Mouse (Mus musculus) heart, adult 9 months (tissue): ENCODE measurements at regions not wholly inside any gene's neighbourhood (a gene's known extent, or its start where the extent isn't known, plus 50 kb on each side); places are given as distances from the start of the nearest gene placed in this dataset.
"Not testable (repeated sequence)": the region's sequence is repeated elsewhere in the genome, so short reads cannot be mapped to it uniquely, and the experiment has no call there.

Experiments used
- DNase-seq, 2 experiments: peaks; one replicate each; pipeline ENCODE4 v3.0.0; 2022; ENCODE audit warnings: low spot score in 2 of 2

DNA sequence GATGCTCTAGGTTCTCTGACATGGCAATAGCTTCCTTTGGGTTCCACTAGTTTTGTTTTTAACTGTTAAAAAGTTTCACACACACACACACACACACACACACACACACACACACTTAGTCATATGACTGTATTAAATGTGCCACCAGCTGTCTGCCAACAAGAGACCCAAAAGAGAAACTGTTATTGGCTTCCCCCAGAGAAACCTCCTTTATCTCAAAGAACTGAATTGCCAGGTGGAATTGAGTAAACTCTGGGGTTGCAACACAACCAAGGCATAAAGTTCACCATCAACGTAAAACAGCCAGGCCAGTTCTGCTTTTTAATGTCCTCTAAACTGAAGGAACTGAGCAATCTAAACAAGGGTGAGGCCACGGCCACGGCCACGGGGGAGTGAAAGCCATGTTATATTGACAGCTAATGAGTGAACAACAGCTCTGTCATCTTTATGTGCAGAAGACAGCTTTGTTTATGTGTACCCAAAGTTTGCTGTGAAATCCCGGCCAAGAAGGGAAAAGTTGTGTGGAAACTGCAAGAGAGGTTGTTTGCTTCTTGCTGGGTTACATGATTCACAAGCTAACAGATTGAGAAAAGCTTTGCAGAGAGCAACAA is 69.3 kb downstream of the Btg1 start:
- peak; percentile 10 to 11 for DNase-seq

DNA sequence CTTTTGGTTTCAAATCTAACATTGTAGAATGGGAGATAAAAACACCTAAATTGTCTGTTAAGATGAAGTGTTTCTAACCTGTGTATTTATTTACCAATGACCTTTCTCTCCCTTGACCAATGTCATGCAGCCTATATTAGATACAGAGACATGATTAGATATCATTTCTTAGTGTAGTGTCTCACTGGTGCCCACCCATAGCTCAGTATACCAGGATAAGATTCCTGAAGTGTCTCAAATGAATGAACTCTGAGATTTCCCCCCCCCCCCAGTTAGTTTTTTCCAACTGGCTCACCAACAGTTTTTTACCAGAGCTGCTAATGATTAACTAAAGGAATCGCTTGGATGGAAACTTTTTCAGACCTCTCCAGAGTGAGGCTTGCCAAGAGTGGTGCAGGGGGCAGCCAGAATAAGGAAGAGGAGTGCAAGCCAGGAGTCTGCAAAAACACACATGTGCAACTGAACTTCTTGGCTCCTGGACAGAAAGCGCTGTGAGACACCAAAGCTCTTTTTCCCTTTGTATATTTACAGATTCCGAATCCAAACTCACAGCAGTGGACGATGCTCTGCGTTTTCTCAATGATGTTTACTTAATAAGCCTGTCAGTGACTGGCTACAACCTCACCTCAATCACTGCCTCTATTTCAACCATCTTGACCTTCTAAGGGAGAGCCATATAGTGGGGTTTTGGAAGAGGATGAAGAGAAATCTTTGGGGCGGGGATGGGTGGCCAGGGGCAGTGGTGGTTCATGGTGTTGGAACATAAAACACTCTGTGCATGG is 70.0 kb downstream of the Btg1 start:
- DNase-seq = peak; percentile 40 to 61

DNA sequence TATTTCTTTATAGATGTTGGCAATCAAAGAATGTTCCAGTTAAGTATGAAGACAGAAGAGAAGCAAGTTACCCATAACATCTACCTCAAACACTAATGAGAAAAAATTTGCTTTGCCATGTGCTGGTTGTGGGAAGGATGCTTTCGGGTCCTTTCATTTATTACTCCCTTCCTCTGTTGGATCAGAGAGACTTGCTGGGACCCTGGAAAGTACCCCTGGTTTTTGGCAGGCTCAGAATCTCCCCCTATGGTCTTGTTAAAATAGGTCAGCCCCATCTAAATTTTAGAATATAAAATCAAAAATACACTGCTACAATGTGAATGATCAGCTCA is 70.6 kb downstream of the Btg1 start:
- no peak for DNase-seq

DNA sequence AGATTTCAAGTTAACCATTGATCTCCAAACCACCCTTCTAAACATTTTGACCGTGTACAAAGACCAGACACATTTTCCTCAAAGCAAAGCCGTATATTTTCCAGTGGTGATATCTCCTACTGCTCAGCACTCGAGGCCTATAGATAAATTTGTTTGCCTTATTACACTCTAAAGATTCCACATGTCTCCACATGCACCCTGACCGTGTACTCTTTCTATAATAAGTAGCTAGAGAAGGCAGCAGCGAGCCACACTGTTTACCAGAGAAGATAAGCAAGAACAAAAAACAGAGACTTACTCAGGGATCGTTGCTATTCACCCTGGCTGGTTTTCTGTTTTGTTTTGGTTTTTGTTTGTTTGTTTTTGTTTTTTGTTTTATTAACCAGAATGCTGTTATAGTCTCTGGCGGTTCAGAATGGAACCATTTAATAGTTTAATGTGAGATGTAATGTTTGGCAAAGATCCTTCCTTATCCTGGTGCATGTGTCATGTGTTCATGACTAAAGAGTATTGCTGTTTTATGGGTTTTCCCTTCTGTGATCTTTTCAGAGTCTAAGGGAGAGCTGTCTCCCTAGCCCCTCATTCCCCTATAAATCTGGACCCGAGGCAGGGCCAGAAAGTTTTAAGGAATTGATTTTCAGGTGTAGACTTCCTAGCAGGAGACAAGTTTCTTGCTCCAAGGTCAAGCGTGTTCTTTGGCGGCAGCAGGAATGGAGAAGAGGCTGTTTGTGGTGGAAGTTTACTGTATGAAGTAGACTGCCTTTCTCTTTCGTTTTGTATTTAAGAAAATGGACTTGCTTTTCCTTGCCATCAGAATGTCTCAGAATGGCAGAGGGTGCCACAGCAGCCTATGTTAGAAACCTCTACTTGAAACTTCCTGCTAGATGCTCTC is 73.4 kb downstream of the Btg1 start:
- no peak for DNase-seq

DNA sequence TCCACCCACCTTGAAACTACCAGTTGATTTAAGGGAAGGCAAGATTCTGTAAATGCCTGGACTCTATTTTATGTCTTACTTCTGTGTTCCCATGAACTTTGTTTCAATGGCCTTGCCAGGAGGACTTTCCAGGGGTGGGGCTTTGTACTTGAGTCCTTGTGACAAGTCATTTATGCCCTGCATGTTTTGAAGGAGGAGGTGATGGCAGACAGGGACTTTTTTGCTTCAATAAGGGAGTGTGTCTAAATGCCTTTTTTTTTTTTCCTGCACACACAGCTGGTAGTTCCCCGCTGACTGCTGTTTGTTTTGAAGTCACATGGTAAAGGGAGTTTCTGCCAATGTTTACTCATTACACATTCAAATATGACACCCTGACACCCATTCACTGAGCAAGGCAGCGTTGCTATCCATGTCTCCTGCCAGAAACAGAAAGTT is 74.1 kb downstream of the Btg1 start:
- DNase-seq = peak; percentile 14 to 31

DNA sequence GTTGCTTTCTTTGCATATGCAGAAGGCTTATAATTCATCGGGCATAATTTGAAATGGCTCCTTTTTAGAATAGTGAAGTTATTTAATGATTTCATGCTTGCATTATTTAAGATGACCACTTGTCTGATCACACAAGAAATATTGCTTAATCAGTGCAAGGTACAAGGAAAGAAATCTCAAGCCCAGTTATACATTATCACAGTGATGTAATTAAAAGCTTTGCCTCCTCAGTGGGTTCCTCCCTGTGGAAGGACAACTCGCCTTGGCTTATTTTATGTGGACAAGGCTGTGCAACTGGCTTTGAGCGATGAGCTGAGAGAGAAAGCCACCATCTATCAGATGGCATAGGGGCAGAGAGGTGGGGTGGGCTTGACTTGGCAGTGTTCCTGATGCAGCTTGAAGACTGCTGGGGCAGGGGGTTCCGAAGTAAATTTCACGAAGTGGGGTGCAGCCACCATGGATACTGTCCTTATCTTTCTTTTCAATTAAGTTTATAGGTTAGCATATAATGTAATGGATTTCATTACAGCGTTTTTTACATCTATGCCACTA is 74.6 kb downstream of the Btg1 start:
- no peak for DNase-seq

DNA sequence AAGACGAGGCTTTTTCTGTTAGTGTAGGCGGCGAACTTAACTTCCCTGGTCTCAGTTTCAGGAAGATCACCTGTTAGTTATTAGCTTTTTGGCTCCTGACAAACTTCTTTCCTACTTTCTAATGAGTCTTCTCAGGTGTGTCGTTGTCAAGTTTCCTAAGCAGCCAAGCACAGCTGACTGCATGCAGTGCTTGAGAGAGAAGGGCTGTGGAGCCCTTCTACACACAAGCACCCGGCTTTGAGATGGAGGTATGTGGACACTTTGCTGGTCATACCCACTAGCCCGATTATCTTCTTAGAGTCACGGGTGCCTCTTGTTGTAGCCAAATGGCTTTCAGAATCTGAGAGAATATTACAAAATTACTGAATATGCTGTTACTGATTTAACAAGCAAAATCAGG is 76.0 kb downstream of the Btg1 start:
- DNase-seq = no peak

DNA sequence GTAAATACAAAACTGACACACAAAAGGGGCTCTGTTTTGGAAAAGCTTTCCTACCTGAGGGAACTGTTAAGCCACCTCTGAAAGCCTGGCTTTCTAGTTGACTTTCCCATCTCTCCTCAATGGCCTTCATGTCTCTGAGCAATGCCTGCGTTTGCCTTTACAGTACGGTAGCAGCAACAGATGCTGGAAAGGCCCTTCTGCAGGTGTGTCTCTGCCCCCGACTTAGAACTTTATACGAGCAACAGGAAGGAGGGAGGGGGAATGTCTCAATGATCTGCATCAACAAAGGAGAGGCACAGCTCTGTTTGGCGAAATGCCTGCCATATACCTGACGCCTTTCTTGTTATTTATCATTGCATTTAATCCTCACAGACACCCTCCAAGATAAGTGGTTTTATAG is 77.0 kb downstream of the Btg1 start:
- no peak for DNase-seq

DNA sequence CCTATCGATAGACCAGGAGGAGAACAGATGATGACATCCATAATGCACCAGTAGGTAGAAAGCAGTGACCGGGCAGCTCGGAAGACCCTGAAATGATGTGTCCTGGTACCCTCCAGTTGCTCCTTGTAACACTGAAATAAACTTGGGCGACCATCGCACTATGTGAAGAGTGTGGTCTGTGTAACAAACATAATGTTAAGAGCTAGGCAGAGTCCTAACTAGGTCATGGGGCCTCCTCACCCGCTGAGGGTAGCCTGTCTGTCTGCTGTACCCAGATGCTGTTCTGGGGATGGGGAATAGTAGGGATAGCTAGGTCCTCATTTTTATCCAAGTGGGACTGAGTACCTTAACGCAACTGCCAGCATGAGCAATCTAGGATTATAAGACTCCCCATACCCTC is 79.8 kb downstream of the Btg1 start:
- DNase-seq = no peak

DNA sequence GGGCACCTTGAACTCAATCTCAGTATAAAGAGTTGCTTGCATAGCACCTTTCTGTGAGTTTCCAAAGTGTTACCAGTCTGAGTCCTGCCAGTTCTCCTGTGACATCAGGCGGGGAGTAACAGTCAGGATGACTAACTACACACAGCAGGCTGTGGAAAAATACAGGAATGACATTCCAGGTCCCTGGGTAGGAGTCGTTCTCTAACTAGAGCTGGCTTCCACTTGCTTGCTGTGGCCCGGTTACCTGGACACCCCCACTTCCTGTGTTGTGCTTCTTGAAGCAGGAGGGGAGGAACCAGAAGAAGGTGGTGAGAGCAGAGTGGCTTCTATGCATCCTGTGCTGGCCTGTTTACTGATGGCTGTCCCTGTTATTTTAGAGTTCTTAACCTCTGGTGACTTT is 81.0 kb downstream of the Btg1 start:
- peak in 1 of 2 experiments; percentile 20 for DNase-seq

DNA sequence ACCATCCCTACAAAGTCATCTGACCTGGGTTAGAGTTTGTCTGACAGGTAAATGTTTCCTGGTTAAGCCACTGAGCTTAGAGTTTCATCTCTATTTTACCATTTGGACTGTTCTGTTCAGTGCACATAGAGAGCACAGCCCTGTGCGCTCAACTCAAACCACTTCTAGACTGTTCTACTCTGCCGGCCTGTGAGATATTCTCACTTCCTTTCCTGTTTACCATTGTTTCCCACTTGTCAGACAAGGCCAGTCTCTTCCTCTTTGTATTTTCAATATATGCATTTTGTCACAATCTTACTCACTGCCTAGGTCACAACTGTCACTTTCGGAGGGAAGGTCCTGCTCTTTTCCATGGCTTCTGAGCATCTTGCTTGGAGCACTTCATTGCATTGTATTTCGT is 89.8 kb downstream of the Btg1 start:
- no peak for DNase-seq

DNA sequence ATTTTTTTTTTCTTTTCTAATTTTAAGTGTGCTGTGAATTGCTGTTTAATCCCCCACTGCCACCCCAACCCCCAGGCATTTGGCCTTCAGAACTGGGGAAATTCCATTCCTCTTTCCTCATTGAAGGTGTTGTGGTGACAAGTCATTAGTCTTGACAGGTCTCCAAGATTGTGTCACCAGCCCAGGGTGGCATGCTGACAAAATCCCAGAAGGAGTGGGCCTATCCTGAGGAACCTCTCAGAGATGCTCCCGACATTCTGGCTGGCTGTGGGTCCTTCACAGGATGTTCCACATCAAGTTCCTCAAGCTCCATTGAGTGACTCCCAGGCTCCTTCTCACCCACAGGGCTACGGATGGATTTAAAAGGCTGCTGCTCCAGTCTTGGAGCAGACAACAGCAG is 91.7 kb downstream of the Btg1 start:
- DNase-seq = peak; percentile 25 to 61

DNA sequence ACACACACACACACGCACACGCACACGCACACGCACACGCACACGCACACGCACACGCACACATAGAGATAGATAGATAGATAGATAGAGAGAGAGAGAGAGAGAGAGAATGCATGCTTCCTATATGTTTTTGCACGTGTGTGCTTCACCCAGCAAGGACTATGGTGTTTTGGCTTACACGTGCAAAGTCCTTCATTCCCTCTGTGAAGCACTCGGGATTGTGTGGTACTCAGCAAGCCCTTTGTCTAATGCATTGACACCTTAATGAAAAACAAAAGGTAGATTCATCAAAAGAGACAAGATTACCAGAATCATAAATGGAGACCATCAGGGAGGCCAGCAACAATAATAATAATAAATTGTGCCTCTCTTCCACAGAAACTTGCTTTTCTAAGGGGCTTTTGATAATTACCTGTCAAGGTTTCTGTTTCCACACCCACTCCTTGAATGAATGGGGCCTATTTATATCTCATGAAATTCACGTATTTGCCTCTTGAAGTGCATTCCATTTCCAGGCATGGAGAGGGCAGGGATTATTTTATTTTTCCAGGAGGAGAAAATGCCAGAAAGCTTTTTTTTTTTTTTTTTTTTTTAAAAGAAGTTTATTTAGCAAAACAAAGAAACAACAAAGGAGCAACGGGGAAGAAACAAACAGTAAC is 93.0 kb downstream of the Btg1 start:
- DNase-seq = no peak

DNA sequence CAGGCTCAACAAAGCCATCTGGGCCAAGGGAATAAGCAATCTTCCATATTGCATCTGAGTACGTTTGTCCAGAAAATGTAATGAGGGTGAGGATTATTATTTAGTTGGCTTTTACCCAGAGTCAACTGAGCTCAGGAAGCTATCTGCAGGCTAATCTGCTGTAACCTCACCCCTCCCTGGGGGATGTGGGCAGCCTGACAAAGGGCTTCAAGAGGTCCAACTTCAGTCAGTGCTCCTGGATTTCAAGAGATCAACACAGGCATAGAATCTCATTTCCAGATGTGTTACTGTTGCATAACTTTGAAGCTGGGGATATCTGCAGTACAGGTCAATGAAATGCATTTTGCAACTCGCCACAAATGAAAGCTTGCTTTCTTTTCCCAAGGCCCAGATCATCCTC is 95.2 kb downstream of the Btg1 start:
- DNase-seq = peak; percentile 19 to 70

DNA sequence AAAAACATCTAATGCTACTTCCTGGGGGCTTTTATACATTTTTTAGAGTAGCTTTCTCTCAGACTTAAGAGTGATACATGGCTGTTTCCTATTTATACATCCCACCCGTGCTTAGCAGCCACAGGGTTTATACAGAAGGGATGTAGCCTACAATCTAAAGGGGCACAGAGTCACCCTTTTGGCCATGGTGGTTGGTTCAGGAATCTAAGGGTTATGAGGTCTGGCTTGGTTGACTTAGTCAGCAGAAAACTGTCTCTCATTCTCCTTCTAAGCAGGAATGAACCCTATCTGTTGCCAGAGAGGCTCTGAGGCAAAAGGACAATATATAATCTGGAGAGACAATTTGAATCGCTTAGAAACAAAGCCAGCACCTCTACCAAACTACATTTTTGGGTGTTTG is 97.9 kb downstream of the Btg1 start:
- no peak for DNase-seq

DNA sequence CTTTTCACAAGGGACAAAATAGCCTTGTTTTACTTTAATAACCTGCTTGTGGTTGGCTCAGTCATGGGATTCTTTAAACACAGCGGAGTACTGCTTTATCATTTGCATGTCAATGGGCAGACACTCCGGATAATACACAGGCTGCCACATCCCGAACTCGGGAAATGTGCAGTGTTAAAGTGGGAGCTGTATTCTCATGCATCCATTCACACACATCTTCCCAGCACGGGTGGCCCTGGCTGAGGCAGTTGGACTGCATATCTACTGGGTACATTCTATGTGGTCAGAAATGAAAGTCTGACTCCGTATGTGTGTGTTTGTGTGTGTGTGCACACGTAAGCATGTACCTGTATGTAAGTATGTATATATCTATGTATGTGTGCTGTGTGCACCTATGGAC is 100.5 kb downstream of the Btg1 start:
- no peak for DNase-seq

DNA sequence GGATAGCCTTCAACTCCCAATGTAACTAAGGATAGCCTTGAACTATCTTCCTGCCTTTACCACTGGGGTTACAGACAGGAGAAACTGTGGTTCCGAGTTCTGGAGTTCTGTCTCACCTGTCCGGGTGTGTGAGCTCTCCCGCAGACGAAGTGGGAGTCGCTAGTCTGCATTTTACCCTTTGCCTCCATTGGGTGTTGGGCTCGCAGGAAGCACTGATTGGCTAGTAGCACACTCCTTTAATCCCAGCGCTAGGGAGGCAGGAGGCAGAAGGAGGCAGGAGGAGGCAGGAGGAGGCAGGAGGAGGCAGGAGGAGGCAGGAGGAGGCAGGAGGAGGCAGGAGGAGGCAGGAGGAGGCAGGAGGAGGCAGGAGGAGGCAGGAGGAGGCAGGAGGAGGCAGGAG is 101.9 kb downstream of the Btg1 start:
- DNase-seq = not testable (repeated sequence)

DNA sequence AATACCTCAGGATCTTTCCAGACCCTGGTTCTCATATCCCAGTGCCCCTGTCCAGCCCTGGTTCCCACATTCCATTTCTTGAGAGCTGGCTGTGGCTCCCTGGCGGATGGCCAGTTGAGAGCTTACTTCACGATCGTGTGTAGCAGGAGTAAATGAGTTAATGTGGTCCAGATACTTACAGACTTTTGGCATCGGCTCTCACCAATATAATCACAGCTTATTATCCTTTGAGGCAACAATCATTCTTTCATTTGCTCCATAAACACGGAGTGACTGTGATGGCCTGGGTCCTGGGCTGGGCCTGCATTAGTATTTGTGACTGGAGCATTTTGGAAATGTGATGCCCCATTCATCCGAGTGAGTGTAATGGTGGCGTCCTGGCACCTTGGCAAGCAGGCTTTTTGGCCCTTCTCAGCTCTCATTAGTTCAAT is 103.5 kb downstream of the Btg1 start:
- DNase-seq = no peak

DNA sequence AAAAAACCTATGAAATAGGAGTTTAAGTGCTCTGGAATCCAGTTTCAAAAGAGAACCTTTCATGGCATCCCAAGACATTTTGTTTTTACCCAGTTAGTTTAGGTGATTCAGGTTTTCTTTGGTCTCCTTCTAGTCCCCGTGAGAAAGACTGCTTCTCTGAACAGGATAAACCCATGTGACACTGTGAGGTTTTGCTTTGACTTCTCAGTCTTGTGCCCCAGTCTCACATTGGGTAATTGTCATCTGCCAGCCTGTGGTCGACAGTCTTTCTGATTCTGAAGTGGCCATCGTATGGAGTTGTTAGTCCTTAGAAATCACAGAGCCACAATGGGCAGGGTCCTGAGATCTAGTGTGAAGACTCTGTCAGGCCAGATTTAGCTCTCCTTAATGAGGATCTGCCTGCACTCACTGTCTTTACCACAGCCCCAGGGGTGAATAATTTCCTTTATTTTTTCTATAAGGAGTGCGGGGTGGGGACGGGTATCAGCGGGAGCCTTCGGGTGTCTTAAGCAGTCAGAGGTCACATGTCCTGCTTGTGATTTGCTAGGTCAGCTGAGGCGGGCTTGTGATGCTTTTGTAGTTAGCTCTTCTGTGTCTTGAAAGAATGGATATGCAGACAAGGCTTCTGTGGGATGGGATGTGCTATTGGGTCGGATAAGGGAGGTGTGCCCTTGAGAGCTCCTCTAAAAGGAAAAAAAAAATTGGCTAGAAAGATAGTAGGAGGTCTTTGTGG is 104.3 kb downstream of the Btg1 start:
- DNase-seq = no peak

DNA sequence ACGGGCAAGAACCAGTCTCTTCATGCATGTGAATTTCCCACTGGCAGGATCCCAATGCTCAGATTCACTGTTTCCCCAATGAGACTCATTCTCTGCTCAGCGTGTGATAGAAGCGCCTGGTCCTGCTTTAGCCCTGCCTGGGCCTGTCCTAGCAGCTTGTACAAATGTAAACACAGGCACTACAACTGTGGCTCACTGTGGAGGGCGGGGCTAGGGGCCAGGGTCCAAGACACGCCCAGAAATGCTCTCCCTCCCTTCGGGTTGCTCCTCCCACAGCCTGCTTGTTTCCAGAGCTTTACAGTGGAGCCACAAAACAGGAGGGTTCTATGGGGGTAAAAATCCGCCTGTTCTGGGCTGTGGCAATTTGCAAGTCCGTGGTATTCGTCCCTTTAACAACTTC is 105.7 kb downstream of the Btg1 start:
- DNase-seq = peak; percentile 13

DNA sequence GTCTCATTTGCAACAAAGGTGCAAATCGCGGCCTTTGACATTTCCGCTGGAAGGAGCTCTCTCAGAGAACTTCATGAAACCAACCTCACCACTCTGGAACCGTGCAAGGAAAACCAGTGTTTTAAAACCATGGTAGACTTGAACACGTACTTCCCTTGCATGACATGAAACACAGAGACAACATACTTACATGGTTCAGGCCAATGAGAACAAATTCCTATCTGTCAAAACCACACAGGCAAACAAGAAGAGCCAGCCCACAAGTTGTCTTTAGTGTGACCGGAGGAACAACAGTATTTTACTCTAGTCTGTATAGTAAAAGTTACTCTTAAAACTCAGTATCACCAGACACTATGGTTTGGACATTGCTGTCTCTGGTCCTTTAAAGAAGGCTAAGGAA is 106.3 kb downstream of the Btg1 start:
- DNase-seq = no peak
